Mouse (Mus musculus) liver, embryonic 14.5 days (tissue): ENCODE results near the gene Tpp2.

Source experiments
- CTCF ChIP-seq: IDR thresholded peaks from 2 replicates; pipeline ENCODE4 v1.5.1; 2016; ENCODE audit warnings: antibody characterized with exemption, low read depth, control low read depth
- EP300 ChIP-seq: IDR thresholded peaks from 2 replicates; pipeline ENCODE4 v1.6.1; 2016; ENCODE audit warnings: antibody characterized with exemption, low read depth

DNA sequence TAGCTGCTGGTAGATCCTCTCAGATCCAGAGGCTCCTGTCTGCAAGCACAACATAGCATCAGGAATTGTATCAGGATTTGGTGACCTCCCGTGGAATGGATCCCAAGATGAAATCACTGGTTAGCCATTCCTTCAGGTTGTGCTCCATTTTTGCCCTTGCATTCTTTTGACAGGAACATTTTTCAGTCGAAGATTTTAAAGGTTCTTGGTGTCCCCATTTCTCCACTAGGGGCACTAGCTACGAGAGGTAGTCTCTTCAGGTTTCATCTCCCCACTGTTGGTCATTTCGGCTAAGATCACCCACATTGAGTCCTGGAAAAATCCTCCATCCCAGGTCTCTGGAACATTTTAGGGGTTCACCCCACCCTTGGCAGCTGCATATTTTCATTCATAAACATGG, 33.3 kb downstream of the Tpp2 start:
- TF ChIP-seq CTCF, result peak; percentile 47; the same call in 1 of the 2 replicates
- no peak for TF ChIP-seq EP300
